Mouse (Mus musculus) heart, adult 11 months (tissue): ENCODE results near the gene Ror1.

Experiments used
- DNase-seq: peaks from one replicate; pipeline ENCODE4 v3.0.0; 2022

Gene Ror1

GRCm38 (mm10) chr4:100315066-100315465, 219.5 kb downstream of the Ror1 start:
- no peak for DNase-seq

GRCm38 (mm10) chr4:100321758-100322157, 226.2 kb downstream of the Ror1 start:
- peak; percentile 84 for DNase-seq

DNA sequence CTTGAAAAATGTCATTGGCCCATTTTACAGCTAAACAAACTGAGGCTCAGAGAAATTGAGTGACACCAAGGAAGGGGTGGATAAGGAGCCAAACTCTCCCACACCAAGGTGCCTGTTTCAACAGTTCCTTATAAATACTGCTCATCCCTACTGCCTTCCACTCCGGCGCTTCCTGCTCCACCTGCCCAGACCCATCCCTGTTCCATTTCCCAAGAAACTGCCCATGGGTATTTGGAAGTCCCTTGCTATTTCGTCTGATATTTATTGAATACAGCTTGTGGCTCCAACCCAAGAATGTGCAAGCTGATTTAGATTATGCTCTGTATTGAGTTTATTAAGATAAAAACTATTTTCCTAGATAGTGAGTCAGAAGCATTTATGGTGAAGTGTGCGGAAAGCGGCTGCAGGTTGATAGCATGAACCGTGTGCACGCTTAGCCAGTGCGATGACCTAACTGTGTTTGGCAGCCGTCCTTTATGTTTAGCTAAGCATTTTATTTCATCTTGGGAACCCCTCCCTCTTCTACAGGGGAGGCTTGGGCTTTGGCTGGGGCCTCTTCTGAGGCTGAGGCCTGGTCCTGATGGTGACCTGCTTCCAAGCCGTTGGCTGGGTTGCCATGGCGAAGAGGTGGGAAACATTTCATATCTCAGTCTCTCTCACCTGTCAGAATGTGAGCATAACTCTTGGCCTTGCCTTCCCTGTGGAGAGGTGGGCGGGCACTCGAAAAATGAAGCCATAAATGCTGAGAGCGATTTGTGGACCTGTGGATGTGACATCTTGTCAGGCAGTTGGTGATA, 229.3 kb downstream of the Ror1 start:
- DNase-seq: peak; percentile 86

DNA sequence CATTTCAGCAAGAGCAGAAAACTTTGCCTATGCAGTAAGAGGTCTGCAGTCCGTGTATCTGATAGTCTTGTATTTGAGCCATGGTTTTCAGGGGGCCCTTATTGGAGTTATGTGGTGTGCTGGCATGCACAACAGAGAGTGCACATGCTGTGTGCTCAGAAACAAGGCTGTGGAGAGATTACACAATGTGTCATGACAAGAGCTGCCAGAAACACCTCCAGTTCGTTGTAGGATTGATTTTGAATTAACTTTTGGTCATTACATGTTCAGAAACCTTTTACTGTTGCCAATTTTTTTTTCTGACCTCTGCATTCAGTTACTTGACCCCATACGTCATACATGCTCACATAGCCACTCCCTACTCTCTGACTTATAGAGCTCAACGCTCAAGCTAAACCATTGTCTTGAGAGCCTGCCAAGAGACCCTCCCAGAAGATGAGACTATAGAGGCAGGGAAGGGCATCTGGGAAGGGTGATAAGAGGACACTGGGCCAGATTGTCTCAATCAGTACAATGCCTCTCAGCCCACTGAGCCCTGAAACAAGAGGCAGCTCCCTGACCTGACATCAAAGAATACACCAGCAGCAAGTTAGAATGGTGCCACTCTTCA, 232.9 kb downstream of the Ror1 start:
- peak; percentile 62 for DNase-seq

DNA sequence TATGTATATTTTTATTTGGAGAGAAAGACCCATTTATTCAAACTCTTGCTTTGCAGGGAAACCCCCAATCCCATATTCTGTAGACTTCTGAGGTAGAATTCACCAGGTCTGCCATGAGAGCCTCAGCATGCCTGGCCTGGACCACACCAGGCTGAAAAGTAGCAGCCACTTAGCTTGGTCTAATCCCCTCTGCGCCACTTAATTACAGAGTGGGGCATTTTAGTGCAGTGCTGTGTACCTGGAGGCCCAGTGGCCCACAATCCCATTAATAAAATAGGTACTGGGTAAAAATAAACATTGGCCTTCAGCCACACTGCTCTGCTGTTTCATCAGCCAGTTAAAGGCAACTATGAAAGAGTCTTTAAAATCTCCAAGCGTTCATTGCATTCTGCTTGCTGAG, 239.6 kb downstream of the Ror1 start:
- DNase-seq: peak; percentile 79

GRCm38 (mm10) chr4:100347791-100348190, 252.2 kb downstream of the Ror1 start:
- DNase-seq: no peak

GRCm38 (mm10) chr4:100350106-100350795, 254.7 kb downstream of the Ror1 start:
- peak; percentile 91 for DNase-seq

- DNase-seq: peak; percentile 54
These were observed 256.3 kb downstream of the Ror1 start for GRCm38 (mm10) chr4:100351797-100352290.

DNA sequence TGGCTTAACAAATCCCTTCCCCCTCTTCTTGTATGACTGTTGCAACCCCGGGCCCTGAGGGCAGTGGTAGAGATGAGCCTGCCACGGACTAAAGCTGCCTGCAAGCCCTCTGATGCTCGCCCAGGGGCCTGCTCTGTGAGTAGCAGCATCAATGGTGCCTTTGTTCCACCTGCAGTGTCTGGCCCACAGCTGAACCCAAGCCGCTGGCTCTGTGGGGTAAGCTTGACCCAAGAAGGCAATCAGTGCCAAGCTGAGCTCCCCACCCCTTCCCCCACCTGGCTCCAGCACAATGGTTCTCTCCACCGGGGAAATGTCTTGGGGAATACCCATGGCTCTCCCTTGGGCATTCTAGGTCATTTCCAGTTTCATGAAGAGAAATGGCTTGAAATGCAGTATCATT, 260.0 kb downstream of the Ror1 start:
- DNase-seq: peak; percentile 92

- DNase-seq: peak; percentile 79
These were observed 262.4 kb downstream of the Ror1 start for GRCm38 (mm10) chr4:100357881-100358589.

DNA sequence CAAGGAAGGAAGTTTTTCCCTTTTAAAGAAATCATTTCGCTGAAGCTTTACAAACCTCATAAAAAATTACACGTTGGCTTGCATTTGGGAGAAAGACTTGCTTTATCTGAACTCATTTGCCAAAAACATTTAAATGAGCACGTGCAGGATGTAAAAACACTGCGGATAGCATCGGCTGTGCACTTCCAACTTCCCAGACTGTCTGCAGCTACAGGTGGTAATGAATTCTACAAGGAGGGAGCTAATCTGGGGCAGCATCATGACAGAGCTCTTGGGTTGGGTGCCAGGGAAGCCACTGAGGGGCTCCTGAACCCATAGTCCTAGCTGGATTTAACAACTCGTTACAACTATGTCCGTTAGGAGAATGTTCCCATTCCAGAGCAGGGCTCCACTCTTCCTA, 268.1 kb downstream of the Ror1 start:
- peak; percentile 56 for DNase-seq

GRCm38 (mm10) chr4:100368691-100369090, 273.1 kb downstream of the Ror1 start:
- DNase-seq: peak; percentile 92

DNA sequence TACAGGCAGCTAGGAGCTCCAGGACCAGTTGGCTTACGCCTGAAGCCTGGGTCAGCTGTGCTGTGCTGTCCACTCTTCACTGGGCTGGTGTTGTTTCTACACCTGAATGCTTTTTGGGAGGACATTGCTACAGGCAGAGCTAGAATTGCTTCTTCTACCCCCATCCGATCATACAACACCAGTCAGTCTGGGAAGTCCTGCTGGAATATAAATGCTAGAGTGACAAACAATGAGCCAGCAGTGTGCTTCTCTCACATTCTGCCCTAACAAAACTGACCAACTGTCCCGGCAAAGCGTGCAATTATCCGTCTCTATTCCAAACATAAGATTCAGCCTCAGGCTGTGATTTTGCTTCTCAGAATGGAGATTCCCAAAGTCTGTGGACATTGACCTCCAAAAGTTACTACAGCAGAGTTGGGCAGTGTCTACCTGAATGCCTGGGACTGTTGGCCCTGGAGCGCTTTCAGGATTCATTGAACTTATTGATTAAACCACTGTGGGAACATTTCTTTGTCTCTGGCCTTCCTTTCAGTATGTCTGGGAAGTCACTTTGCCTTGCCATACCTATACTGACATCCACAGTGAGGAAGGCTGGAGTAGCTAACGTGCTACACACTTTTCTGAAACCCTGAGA, 274.1 kb downstream of the Ror1 start:
- peak; percentile 60 for DNase-seq

DNA sequence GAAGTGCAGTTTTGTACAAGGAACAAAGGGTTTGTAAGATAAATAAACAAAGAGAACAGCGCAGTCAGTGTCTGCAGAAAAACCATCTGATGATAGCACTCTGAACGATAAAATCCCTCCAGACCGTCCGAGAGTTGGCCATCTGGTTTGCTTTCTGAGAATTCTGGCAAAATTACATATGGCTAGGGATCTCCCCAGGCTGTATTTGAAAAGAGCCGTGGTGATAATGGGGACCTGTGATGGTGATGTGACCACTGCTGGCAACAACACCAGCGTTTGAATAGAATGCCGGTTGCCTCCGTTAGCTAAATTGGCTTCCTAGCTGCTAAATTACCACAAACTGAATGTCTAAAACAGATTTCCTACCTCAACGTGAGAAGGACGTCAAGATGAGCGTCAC, 277.2 kb downstream of the Ror1 start:
- peak; percentile 85 for DNase-seq

DNA sequence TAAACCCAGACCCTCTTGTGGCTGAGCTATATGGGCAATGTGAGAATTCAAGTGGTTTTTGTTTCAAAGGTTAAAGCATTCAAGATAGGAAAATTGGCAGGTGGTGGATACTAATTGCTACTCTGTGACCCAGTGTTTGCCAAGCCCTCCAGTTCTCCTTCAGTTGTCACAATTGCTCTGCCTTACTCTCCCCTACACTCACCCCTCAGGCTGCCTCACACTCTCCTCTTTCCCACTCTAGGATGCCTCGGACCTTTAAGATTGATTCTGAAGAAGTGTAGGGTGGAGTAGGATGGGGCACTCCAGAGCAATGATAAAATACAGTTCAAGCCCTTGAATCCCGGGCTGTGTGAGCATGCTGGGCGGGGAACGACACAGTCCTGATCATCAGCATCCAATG, 278.2 kb downstream of the Ror1 start:
- peak; percentile 80 for DNase-seq

GRCm38 (mm10) chr4:100375286-100375685, 279.7 kb downstream of the Ror1 start:
- peak; percentile 39 for DNase-seq

DNA sequence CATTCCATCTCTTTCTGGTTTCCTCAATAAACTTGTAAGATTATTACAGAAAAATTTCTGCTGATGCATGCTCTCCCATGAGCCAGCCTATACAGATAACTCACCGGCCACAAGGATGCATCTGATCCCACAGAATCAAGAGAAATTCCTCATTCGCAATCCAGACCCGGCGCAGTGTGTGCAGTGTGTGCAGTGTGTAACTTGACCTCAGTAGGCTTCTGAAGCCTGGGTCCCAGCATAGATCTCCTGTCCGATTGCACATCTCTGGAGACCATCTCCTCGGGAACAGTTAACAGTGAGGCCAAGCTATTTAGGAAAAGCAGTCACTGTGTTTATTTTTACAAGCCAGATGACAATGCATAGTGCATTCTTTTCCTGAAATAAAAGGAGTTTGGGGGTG, 280.6 kb downstream of the Ror1 start:
- DNase-seq: peak; percentile 55

DNA sequence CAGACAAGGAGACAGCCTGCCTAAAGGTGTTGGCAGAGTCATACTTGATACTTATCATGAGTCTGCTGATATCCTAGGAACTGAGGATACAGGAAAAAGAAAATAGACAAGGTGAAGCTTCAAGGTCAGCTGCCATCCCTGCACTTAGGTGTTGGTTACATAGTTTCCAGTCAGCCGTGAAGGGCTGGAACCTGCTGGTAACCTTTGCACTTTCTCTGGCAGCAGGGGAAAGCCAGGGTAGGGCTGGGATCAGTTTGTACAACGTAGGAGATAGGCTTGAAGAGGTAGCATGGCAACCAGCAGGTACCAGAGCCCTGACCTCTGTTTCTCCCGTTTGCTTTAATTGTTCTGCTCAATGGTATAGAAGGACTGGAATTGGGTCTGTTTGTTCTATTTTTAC, 281.6 kb downstream of the Ror1 start:
- peak; percentile 56 for DNase-seq

- peak; percentile 61 for DNase-seq
These were observed 282.4 kb downstream of the Ror1 start for GRCm38 (mm10) chr4:100377996-100378395.

GRCm38 (mm10) chr4:100381760-100382159, 286.2 kb downstream of the Ror1 start:
- DNase-seq: peak; percentile 31

DNA sequence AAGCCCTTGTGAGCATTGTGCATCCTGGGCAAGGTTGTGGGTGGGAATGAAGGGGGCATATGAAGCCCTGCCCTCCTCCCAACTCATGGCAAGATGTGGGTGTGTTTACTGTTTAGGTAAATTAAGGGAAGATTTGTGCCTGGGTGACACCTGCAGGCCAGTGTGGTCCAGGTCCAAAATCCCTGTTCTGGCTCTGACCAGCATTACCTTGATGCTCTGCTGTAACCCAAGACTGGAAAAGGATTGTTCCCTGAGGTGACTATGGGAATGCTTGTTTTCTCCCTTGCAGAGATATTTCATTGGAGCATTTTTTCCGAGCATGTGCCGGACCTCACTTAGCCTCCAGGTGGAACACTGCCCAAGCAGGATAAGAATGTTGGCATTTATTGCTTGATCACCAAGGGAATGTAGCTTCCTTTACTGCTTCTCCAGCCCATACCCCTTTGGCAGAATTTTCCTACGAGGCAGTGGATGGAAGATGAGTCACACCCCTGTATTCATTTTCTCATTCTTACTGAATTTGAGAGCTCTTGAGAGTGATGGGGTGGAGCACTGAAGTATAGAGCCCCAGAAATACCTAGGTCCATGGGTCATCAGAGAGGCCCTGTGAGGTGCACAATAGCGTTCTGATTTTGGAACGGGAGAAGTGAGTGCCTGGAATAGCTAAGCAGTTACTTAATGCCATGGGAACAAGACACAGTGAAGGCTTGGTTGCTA, 290.8 kb downstream of the Ror1 start:
- DNase-seq: peak; percentile 45

DNA sequence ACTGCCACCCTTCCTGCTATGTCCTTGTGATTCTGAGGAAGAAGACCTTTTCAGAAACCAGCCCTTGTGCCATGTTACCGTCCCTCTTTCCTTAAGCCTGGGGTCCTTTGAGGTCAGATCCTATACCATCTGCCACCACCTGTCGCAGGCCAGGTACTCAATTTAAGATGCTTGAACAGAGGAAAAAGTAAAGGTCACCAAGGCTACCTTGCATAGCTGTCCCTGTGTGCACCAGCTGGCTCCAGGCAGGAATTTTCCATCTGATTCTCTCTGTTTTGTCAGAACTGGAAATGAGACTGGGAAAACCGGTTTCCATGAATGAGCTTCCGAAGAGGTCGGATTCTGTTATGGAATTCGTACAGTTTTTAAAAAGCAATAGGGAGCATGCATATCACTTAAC, 294.8 kb downstream of the Ror1 start:
- DNase-seq: peak; percentile 81
